Mouse (Mus musculus) myocyte (in vitro differentiated cells): ENCODE measurements at regions not wholly inside any gene's neighbourhood (a gene's known extent, or its start where the extent isn't known, plus 50 kb on each side); places are given as distances from the start of the nearest gene placed in this dataset.

Source experiments
- POLR2A ChIP-seq: IDR thresholded peaks from one replicate; pipeline ENCODE4 v1.6.1; 2011; ENCODE audit warnings: low read depth, mild to moderate bottlenecking, control low read depth, moderate library complexity; ENCODE audit not compliant: insufficient read length
- TCF12 ChIP-seq: IDR thresholded peaks from one replicate; pipeline ENCODE4 v1.6.1; 2011; ENCODE audit warnings: mild to moderate bottlenecking, control low read depth; ENCODE audit not compliant: poor library complexity, insufficient read depth, severe bottlenecking

- TF ChIP-seq TCF12 (no peak), POLR2A (no peak)
These were observed 134.4 kb upstream of the Atp2b1 start for GRCm38 (mm10) chr10:98779783-98780182.
